Mouse (Mus musculus) embryonic facial prominence, embryonic 15.5 days (tissue): ENCODE results near the gene Xlr. TPM values are rescaled to one million over a fixed set of nuclear protein-coding genes. Genes with fewer than 3 reads are reported as not detected.
"Not testable (repeated sequence)": the region's sequence is repeated elsewhere in the genome, so short reads cannot be mapped to it uniquely, and the experiment has no call there.

ENCODE experiments used
- ATAC-seq: fragments of 200-750 bp; cut with Nextera tagmentation; 2 replicates; pipeline ENCODE4 v1.8.0; 2017; ENCODE audit warnings: low read depth, moderate TSS enrichment; ENCODE audit not compliant: insufficient number of reproducible peaks, low FRiP score, low TSS enrichment
- H3K27ac ChIP-seq: fragments of 300-500 bp; sonication (generic); replicated peaks from 2 replicates; pipeline ENCODE4 v1.5.1; 2015; ENCODE audit warnings: mild to moderate bottlenecking, inconsistent platforms
- H3K27me3 ChIP-seq: fragments of 300-500 bp; sonication (generic); 2 replicates; pipeline ENCODE4 v1.6.1; 2015; ENCODE audit warnings: inconsistent platforms
- H3K36me3 ChIP-seq: fragments of 300-500 bp; sonication (generic); 2 replicates; pipeline ENCODE4 v1.6.1; 2015; ENCODE audit warnings: mild to moderate bottlenecking, inconsistent platforms
- H3K4me1 ChIP-seq: fragments of 300-500 bp; sonication (generic); 2 replicates; pipeline ENCODE4 v1.6.1; 2015; ENCODE audit warnings: inconsistent platforms
- H3K4me2 ChIP-seq: fragments of 300-500 bp; sonication (generic); replicated peaks from 2 replicates; pipeline ENCODE4 v1.6.1; 2015; ENCODE audit warnings: mild to moderate bottlenecking, inconsistent platforms
- H3K4me3 ChIP-seq: fragments of 300-500 bp; sonication (generic); replicated peaks from 2 replicates; pipeline ENCODE4 v1.5.1; 2015; ENCODE audit warnings: mild to moderate bottlenecking, inconsistent platforms
- H3K9ac ChIP-seq: fragments of 300-500 bp; sonication (generic); 2 replicates; pipeline ENCODE4 v1.6.1; 2015; ENCODE audit warnings: inconsistent platforms
- H3K9me3 ChIP-seq: fragments of 300-500 bp; sonication (generic); replicated peaks from 2 replicates; pipeline ENCODE4 v1.6.1; 2016; ENCODE audit warnings: inconsistent platforms
- WGBS: fragments of 180-500 bp; shearing (Covaris S2); methylation state at CpG from one replicate; pipeline ENCODE4 v1.1.7; 2015; 5-methylcytosine and 5-hydroxymethylcytosine counted together
- polyA plus RNA-seq: library from polyadenylated mRNA; unstranded; fragments of >200 nt; fragmentation: Nextera tagmentation; extraction: Ambion mirVana; gene quantifications from 2 replicates; pipeline ENCODE4 v1.2.1, GENCODE M21; 2015

The Xlr gene
- polyA plus RNA-seq = 2.0 and 2.6 TPM in 2 replicates

DNA sequence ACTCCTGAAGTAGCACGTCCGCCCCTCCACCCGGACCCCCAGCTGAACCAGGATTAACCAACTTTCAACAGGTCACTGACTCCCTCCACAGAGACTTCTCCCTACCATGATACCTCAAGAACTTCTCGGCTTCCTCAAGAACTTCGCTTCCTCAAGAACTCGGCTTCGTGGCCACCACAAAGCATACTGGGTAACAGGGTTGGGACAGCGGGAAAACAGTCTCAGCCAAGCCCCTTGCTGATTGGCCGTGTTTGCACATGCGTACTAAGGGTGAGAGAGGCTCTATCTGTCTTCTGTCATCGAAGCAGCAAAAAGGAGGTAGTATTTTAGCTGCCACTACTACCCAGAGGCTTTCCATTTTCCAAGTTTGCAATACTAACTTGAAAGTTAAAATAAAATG, at the start of gene Xlr:
Gene Xlr, minus strand, starts transcription at position 188 of the 400 bp plus-strand sequence.
- 78% methylated on average over 11 of the region's 11 CpGs for WGBS
- not testable (repeated sequence) for H3K4me2 ChIP-seq, H3K27me3 ChIP-seq, H3K27ac ChIP-seq, H3K4me3 ChIP-seq, H3K36me3 ChIP-seq, ATAC-seq, H3K4me1 ChIP-seq, H3K9me3 ChIP-seq, H3K9ac ChIP-seq

DNA sequence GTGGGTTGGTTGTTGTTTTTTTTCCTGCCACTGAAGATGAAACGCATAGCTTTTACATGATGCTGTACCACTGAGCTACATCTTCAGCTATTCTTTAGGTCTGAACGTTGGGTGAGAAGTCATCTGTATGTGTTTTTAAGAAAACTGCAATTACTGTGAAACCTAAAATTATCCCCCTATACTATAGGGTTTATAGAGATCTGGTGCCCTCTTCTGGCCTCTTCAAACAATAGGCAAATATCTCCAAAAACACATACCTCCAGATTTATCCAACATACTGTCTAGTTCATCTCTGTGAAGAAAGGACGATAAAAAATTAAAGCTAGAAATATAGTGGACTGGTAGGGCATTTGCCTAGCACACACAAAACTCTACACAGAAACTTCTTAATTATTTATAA, 1.6 kb upstream of the Xlr start:
- Histone ChIP-seq H3K9me3 (no peaks in the 10 kb centered on the region), H3K4me1 (no peaks in the 10 kb centered on the region), H3K9ac (no peak overlapping the region), H3K4me3 (no peak overlapping the region), H3K27me3 (no peaks in the 10 kb centered on the region), H3K4me2 (no peak overlapping the region), H3K27ac (no peak overlapping the region), H3K36me3 (no peaks in the 10 kb centered on the region)
- no peak for ATAC-seq
- WGBS = 30% methylated on average over 3 of the region's 3 CpGs

DNA sequence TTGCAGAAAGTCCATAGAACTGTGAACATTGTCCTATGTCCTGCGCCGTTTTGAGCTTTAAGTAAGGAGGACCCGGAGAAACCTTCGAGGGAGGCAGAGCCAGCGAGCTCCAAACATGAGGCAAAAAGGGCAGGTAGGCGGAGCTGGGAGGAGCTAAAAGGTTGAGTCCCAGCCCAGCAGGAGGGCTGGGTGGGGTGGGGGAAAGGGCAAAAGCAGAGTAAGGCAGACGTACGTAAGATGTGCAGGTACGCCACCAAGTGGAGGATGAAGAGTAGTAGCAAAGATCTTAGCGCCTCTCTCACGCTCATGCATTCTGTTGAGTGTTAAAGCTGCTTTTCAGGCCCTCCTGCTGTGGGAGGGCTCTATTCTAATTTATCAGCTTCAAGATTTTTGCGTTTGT, 21.2 kb downstream of the Xlr start, which contains the start of gene Zfp36l3:
Gene Zfp36l3, minus strand, starts transcription at position 119 of the 400 bp plus-strand sequence.
- Histone ChIP-seq H3K4me3 (no peak within 1 kb of the TSS), H3K4me2 (no peak within 1 kb of the TSS), H3K27me3 (no peaks in the 10 kb centered on the region; the same call in 1 of the 2 replicates), H3K9ac (no peak within 1 kb of the TSS), H3K9me3 (no peaks in the 10 kb centered on the region), H3K36me3 (no peaks in the 10 kb centered on the region), H3K27ac (no peak within 1 kb of the TSS), H3K4me1 (no peaks in the 10 kb centered on the region)
- WGBS = 91% methylated on average over 12 of the region's 12 CpGs
- ATAC-seq = no peak

DNA sequence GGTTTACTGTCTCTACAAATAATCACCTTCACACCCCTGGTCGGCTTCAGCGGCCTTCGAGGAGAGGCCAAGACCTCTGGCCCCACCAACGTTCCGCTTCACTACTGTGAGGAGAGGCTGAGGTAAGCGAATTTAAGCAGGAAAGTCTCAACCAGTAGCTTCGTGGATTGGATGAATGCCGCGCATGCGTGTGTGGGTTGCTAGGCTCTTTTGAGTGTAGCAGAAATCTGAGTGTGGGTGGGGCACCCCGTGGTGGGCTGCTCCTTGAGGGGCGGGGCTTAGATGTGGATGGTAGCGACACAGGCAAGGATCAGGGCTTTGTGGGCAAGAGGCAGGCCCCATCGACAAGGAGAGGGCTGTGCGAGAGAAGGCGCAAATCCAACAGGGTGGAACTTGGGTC, 39.8 kb downstream of the Xlr start, which contains the start of gene 1700013H16Rik:
Gene 1700013H16Rik, minus strand, starts transcription at position 96 of the 400 bp plus-strand sequence.
- H3K4me2 ChIP-seq = no peak within 1 kb of the TSS
- no peaks in the 10 kb centered on the region for H3K27me3 ChIP-seq
- ATAC-seq = no peak
- 92% methylated on average over 16 of the region's 16 CpGs for WGBS
- H3K9ac ChIP-seq = no peak within 1 kb of the TSS
- H3K4me1 ChIP-seq = no peaks in the 10 kb centered on the region
- H3K27ac ChIP-seq = no peak within 1 kb of the TSS
- no peaks in the 10 kb centered on the region for H3K36me3 ChIP-seq
- H3K4me3 ChIP-seq = no peak within 1 kb of the TSS
- H3K9me3 ChIP-seq = no peaks in the 10 kb centered on the region

DNA sequence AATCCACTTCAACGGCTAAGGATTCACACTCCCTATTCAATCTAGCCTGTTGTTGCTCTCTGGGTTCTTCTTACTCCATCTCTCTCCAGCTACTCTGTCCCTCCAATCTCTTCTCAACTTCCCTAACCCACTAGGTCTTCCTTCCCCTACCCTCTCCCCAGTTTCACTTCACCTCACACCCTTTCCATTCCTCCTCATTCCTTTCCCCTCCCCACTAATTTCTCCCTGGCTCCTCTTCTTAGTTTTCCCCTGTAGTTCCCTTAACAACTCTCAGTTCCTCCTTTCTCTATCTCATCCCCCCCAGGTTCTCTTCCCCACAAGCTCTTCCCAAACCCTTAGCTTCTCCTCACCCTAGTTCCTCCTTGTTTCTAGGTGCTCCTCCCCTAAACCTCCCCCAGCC, 44.7 kb downstream of the Xlr start:
- no peak for ATAC-seq
- 90% methylated on average over 1 of the region's 1 CpGs for WGBS
- H3K4me3 ChIP-seq = no peak overlapping the region
- H3K36me3 ChIP-seq = no peaks in the 10 kb centered on the region
- no peaks in the 10 kb centered on the region for H3K4me1 ChIP-seq
- no peaks in the 10 kb centered on the region for H3K9me3 ChIP-seq
- H3K27ac ChIP-seq = no peak overlapping the region
- no peak overlapping the region for H3K9ac ChIP-seq
- H3K27me3 ChIP-seq = no peaks in the 10 kb centered on the region
- no peak overlapping the region for H3K4me2 ChIP-seq

DNA sequence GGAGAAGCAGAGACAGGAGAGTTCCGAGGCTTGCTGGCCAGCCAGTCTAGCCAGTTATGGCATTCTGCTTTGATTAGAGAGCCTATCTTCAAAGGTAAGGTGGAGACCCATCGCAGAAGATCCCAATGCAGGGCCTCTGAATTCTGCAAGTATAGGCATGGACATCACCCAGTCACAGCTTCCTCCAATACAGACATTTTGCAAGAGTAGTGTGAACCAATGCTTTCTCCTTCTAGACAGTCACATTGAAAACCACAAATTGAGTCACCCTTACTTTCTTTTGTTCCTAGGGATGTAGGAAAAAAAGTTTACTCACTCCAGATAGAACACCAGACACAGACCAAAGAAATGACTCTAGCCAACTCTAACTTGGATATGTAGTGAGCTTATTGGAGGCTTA, 68.5 kb downstream of the Xlr start:
- Histone ChIP-seq H3K36me3 (no peaks in the 10 kb centered on the region), H3K4me3 (no peak overlapping the region), H3K9ac (no peak overlapping the region), H3K27ac (no peak overlapping the region), H3K27me3 (no peaks in the 10 kb centered on the region), H3K9me3 (no peaks in the 10 kb centered on the region), H3K4me2 (no peak overlapping the region), H3K4me1 (no peaks in the 10 kb centered on the region)
- ATAC-seq = no peak
- 85% methylated on average over 2 of the region's 2 CpGs for WGBS

Other genes with a start within 250 kb of the Xlr start
- gene Rtl8c, start 189.7 kb downstream of the Xlr start, polyA plus RNA-seq = 52.2 and 53.9 TPM in 2 replicates
- gene Gm14597, start 188.7 kb downstream of the Xlr start, polyA plus RNA-seq = not detected in 2 replicates
- gene Rtl8a, start 154.0 kb downstream of the Xlr start, polyA plus RNA-seq = 70.3 and 77.3 TPM in 2 replicates
- 58.7 and 62.4 TPM in 2 replicates for gene Rtl8b, start 127.3 kb downstream of the Xlr start, polyA plus RNA-seq
- 0.23 and 0.50 TPM in 2 replicates for gene 4930502E18Rik, start 72.9 kb downstream of the Xlr start, polyA plus RNA-seq
- not detected in 2 replicates for gene 1700013H16Rik, start 39.9 kb downstream of the Xlr start, polyA plus RNA-seq
- not detected in 2 replicates for gene Zfp36l3, start 21.3 kb downstream of the Xlr start, polyA plus RNA-seq